Mouse (Mus musculus) adipocyte (in vitro differentiated cells): ENCODE measurements around the gene Xrcc3.
A peak's percentile ranks its signal among the peaks of the same experiment; 100 is the strongest.

Experiments used
- DNase-seq: peaks from one replicate; pipeline ENCODE4 v3.0.0-alpha.2; 2016; ENCODE audit warnings: low spot score

Gene Xrcc3

DNA sequence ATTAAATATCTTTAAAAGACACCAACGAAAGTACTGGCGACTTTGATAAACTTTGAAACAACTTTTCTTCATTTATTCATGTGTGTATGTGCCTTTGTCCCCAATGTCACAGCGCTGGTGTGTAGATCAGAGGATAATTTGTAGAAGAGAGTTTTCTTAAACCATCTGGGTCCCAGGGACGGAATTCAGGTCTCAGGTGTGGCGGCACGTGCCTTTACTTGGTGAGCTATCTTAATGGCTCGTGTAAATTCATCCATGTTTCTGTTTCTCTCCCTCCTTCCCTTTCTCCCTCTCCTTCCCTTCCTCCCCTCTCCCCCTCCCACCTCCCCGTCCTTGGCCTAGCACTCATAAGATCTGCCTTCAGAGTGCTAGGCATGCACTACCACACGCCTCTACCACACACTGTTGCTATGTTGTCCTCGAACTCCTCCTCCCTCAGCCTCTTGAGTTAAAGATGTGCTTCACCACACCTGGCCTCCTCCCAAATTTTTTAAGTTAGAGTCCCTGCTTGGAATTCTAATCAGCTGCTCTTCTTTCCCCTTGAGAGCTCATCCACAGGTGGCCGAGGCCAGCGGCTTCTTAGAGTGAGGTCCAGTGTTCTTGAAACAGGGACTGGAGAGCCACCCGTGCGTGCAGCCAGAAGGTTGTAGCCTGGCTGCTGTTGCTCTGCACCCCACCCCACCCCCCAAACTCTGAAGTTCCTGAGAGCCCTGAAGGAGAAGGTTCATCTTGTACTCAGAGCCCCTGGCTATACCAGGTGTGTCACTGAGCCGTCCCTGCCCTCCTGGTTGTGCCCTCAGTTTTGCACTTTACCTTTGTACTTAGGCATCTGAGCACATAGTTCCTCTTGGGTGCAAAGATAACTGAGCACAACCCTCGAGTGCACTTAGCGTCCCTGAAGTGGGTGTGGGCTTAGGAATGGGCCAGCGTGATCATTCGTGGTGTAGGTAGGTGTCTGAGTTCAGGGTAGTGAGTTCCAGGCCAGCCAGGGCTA lies 1.4 kb upstream of the Xrcc3 start:
- no peak for DNase-seq

- peak; percentile 96 for DNase-seq
Observed at GRCm38 (mm10) chr12:111813111-111813765, 435 bp downstream of the Xrcc3 start.

- DNase-seq = peak; percentile 59
Observed at GRCm38 (mm10) chr12:111812611-111813010, 1.1 kb downstream of the Xrcc3 start.

DNA sequence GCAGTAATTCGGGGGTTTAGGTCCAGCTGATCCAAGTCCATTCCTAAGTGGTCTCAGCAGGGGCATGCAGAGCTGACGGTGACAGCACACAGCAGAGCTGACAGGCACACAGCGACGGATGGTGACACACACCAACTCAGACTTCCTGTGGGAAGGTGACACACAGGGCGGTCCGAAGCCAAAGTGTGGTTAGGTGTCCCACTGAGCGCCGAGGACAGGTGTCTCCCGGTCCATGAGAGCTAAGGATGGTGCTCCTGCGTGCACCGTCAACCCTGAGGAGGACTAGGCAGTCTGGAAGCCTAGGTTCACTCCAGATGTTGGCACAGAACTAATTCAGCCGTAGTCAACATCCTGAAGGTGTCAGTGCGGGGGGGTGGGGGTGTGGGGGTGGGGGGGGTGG lies 1.6 kb downstream of the Xrcc3 start:
- DNase-seq = no peak

DNA sequence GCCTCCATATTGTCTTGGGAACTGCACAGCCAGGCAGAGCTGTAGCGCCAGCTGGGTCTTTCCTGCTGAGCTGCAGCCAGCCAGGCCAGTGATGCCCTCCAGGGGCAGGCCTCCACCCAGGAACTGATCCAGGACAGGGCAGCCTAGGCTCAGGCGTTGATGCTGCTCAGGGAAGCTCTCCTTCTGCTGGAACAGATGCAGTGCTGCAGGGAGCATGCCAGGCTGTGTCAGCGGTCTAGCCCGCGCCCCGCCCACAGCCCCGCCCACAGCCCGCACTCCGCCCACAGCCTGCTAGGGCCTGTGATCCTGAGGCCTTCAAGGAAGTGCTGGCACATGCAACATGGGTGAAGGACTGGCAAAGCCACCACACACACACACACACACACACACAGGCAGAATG lies 3.9 kb downstream of the Xrcc3 start:
- peak; percentile 90 for DNase-seq

- DNase-seq = no peak
Observed at GRCm38 (mm10) chr12:111808775-111809174, 4.9 kb downstream of the Xrcc3 start.

- DNase-seq = no peak
Observed at GRCm38 (mm10) chr12:111803538-111803937, 10.1 kb downstream of the Xrcc3 start.

DNA sequence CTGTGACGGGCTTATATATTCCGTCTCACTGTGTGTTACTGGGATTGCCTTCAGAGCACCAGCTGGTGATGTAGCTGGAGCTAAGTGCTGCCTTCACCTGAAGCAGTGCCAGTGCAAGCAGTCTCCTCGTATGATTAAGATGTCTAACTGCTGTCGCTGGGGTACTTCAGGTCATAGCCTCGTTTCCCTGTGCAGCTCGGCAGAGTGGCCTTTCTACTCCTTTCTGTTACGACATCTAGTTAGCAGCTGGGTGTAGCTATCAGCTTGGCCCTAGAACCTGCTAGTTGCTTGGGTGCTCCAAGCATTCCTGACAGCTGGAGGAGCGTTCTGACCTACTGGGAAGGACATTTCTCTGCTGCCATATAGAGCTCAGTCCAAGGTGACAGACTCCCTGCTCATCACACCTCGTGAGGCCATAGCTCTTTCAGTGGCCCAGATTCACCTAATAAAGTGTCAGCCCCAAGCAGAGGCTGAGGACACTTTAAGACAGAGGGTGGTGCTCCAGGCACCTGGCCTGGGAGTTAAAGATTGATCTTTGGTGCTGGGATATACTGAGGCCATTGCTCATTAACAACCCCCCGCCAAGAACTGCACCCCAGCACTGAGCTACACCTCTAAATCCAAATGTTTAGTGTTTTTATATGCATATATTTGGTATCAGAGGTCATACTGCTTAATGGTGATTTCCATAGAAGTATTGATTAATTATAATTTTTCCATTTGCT lies 13.1 kb downstream of the Xrcc3 start:
- DNase-seq = peak; percentile 74

DNA sequence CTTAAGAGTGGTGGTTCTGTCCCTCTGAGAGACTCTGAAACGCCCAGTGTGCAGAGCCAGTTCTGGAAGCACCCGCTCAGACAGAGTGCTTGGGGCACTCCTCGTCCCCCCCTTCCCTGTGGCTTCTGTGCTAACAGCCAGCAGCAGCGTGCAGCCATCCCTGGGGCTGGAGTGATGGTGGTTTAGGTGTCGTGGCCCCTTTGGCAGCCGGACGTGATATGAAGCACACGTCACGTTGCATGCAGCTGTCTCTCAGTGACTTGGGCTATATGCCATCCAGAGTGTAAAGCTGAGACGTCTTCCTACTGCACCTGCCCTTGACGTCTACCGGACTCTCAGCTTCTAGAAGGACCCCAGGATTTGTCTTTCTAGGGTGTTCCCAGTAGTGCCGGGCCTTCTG lies 15.2 kb downstream of the Xrcc3 start:
- DNase-seq = no peak

DNA sequence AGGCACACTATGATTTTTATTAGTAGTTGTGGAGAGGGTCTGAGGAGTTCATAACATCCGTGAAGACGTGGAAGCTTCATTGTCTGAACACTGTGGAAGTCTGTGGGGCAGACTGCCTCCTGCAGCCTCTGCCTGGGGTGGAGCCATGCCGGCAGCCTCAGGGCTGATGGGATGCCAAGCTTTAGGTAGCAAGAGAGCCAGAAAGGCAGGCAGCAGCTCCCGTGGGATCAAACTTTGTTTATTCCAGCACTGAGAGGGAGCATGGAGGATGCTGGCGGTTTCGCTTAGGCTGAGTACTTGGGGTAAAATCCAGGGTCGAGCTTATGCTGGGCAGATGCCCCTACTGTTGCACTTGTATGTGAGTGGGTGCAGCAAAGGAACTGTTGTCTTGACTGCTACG lies 16.4 kb downstream of the Xrcc3 start:
- DNase-seq = peak; percentile 57

- peak; percentile 34 for DNase-seq
Observed at GRCm38 (mm10) chr12:111795180-111795895, 18.3 kb downstream of the Xrcc3 start.

DNA sequence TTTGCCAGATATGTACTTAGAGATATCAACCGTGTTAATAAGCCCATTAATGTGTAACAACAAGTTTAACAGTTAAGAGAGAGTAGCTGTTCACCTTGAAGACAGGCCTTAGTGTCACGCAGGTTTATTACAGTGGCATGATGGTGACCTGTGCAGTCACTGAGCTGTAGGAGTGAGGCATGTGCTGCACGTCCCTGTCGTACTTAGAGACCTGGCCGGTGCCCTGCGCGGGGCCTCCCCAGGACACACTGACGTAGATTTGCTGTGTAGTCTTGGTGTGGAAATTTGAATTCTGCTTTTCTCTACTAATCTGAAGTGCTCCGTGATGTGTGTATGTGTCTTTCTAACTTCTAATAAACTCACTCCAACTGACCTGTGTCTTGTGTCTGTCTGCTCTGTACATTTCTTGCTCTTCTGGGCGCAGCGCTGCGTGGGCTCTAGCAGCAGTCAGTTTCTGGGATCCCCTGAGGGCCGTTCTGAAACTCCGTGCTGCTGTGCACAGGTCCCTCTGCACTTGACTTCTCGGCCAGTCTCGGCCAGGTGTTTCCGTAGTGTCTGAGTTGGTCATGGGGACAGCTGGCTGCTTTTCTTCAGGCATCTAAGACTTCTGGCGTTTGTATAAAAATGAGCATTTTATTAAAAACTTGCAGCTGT lies 19.0 kb downstream of the Xrcc3 start:
- no peak for DNase-seq

GRCm38 (mm10) chr12:111794102-111794501 lies 19.6 kb downstream of the Xrcc3 start:
- DNase-seq = peak; percentile 78

GRCm38 (mm10) chr12:111791474-111792104 lies 22.1 kb downstream of the Xrcc3 start:
- no peak for DNase-seq

DNA sequence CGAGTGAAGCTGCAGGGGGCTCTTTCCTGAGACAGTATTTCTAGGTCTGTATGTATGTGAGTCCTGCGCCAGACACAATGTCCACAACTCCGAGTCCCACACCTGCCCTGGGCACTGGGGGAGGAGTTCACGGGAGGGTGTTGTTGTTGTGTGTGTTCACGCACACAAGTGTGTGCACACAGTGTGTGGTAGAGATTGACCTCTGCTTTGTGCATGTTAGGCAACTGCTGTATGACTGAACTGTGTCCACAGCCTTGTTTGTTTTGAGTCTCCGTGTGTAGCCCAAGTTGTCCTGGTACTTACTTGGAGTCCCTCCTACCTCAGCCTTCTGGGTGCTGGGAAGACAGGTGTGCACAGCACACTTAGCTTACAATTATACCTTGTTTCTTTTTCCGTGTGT lies 23.0 kb downstream of the Xrcc3 start:
- no peak for DNase-seq

GRCm38 (mm10) chr12:111790090-111790489 lies 23.6 kb downstream of the Xrcc3 start:
- DNase-seq = no peak

- DNase-seq = no peak
Observed at GRCm38 (mm10) chr12:111787015-111787414, 26.7 kb downstream of the Xrcc3 start.

- DNase-seq = no peak
Observed at GRCm38 (mm10) chr12:111785174-111785573, 28.5 kb downstream of the Xrcc3 start.

DNA sequence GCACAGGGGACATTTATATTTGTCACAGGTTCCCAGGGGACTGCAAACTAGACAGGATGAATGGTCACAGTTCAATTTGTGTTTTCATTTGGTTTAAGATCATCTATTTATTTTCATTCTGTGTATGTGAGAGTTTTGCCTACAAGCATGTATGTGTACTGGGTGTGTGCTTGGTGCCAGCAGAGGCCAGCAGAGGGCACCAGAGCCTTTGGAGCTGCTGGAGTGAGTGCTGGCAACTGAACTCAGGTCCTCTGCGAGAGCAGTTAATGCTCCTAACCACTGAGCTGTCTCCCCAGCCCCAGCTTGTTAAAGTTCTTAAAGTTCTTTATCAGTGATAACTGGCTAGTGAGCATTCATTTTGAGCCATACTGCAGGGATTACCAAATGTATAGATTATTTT lies 34.1 kb downstream of the Xrcc3 start:
- DNase-seq = no peak

GRCm38 (mm10) chr12:111777919-111778318 lies 35.8 kb downstream of the Xrcc3 start:
- DNase-seq = no peak

- no peak for DNase-seq
Observed at GRCm38 (mm10) chr12:111774845-111775244, 38.8 kb downstream of the Xrcc3 start.
